Mouse (Mus musculus): ENCODE measurements around the gene Rxrb. TPM values are rescaled to one million over a fixed set of nuclear protein-coding genes. Genes with fewer than 3 reads are reported as not detected.
A peak's percentile ranks its signal among the peaks of the same experiment; 100 is the strongest.

Gene Rxrb
- polyA plus RNA-seq, 1 experiment = 45.8 TPM

DNA sequence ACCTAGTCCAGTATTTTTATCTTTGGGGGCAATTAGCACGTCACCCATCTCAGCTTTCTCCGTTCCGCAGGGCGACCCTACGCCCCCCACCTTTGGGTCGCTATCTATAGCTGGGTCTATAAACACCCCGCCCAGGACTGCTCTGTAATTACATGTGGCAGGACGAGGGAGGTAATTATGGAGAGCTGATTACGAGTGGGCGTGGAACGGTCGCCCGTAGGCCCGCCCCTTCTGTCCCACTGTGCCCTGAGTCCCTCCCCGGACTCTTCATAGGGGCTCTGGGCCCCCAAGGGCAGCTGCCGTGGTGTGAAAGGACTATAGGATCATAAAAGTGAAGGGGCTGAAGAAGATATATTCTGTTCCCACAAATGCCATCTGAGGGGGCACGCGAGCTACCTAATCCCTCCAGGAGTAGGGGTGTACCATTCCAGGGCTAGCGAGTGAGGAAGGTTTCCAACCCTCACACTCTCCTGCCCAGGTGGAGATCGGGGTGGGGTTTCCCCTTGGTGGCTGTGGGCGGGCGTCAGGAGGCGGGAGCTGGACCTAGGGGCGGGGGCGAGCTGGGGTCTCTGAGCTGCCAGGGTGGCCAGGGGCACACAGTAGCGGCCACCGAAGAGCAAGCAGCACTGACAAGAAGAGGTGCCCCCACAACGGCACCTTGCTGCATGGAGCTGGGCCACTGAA lies 7.4 kb downstream of the Rxrb start, which contains the start of gene Col11a2:
Gene Col11a2 (plus strand): TSS at position 560 of the 684 bp plus-strand sequence.
- Histone ChIP-seq H3ac (ENCODE audit: control insufficient read depth, insufficient read length) (no peak within 1 kb of the TSS), H3K4me3 (no peak within 1 kb of the TSS), H3K4me2 (ENCODE audit: low read depth) (peak within 1 kb of the TSS; percentile 59), H3K36me3 (ENCODE audit: control insufficient read depth, insufficient read depth) (peaks cover 5% of the 10 kb centered on the region), H3K79me2 (ENCODE audit: control insufficient read depth, insufficient read depth) (no peaks in the 10 kb centered on the region), H3K27me3 (ENCODE audit: control insufficient read depth, insufficient read depth, insufficient read length) (no peaks in the 10 kb centered on the region)
- TF ChIP-seq USF1 (IDR thresholded peaks at IDR 0.05; ENCODE audit: low read depth) = no peak
- peak; percentile 79 for TF ChIP-seq POLR2AphosphoS2 (IDR thresholded peaks at IDR 0.05; ENCODE audit: insufficient read length, low read depth)

- no peaks in the 10 kb centered on the region for H3K27me3 ChIP-seq (ENCODE audit: control insufficient read depth, insufficient read depth, insufficient read length)
- no peak overlapping the region for H3K4me3 ChIP-seq
- TF ChIP-seq MYOD1 (IDR thresholded peaks at IDR 0.05; ENCODE audit: control insufficient read depth in 1 of 3, insufficient read length in 2 of 3, low read depth in 2 of 3) (peak in 2 of 3 experiments; percentile 29 to 43), POLR2AphosphoS2 (IDR thresholded peaks at IDR 0.05; ENCODE audit: insufficient read length, low read depth) (peak; percentile 45), USF1 (IDR thresholded peaks at IDR 0.05; ENCODE audit: low read depth) (no peak), MYOG (IDR thresholded peaks at IDR 0.05; ENCODE audit: control insufficient read depth in 1 of 3, insufficient read depth in 1 of 3, insufficient read length in 2 of 3, low read depth in 2 of 3) (peak in 1 of 3 experiments; percentile 49)
- H3K79me2 ChIP-seq (ENCODE audit: control insufficient read depth, insufficient read depth) = no peaks in the 10 kb centered on the region
- H3ac ChIP-seq (ENCODE audit: control insufficient read depth, insufficient read length) = no peak overlapping the region
- peaks cover 5% of the 10 kb centered on the region for H3K36me3 ChIP-seq (ENCODE audit: control insufficient read depth, insufficient read depth)
- peak overlapping the region; percentile 59 for H3K4me2 ChIP-seq (ENCODE audit: low read depth)
These were observed 8.2 kb downstream of the Rxrb start for GRCm38 (mm10) chr17:34039562-34040450.

GRCm38 (mm10) chr17:34045941-34046340 lies 14.3 kb downstream of the Rxrb start:
- Histone ChIP-seq H3ac (ENCODE audit: control insufficient read depth, insufficient read length) (no peak overlapping the region), H3K36me3 (ENCODE audit: control insufficient read depth, insufficient read depth) (no peaks in the 10 kb centered on the region), H3K79me2 (ENCODE audit: control insufficient read depth, insufficient read depth) (no peaks in the 10 kb centered on the region), H3K4me2 (ENCODE audit: low read depth) (no peak overlapping the region), H3K4me3 (no peak overlapping the region), H3K27me3 (ENCODE audit: control insufficient read depth, insufficient read depth, insufficient read length) (no peaks in the 10 kb centered on the region)
- TF ChIP-seq POLR2AphosphoS2 (IDR thresholded peaks at IDR 0.05; ENCODE audit: insufficient read length, low read depth) (no peak), CEBPB (IDR thresholded peaks at IDR 0.05; ENCODE audit: insufficient read depth, poor library complexity, severe bottlenecking) (no peak), REST (IDR thresholded peaks at IDR 0.05; ENCODE audit: insufficient read depth, insufficient read length) (no peak), USF1 (IDR thresholded peaks at IDR 0.05; ENCODE audit: low read depth) (no peak), TCF3 (IDR thresholded peaks at IDR 0.05; ENCODE audit: insufficient read length, low read depth) (no peak), E2F4 (IDR thresholded peaks at IDR 0.05; ENCODE audit: insufficient read depth) (no peak), SRF (IDR thresholded peaks at IDR 0.05; ENCODE audit: control insufficient read depth, insufficient read length, low read depth) (no peak), MYOD1 (IDR thresholded peaks at IDR 0.05; ENCODE audit: control insufficient read depth in 1 of 3, insufficient read length in 2 of 3, low read depth in 2 of 3) (no peak), MYOG (IDR thresholded peaks at IDR 0.05; ENCODE audit: control insufficient read depth in 1 of 3, insufficient read depth in 1 of 3, insufficient read length in 2 of 3, low read depth in 2 of 3) (no peak), MAX (IDR thresholded peaks at IDR 0.05; ENCODE audit: low read depth) (no peak), POLR2A (IDR thresholded peaks at IDR 0.05; ENCODE audit: insufficient read length, low read depth) (no peak), TCF12 (IDR thresholded peaks at IDR 0.05; ENCODE audit: insufficient read depth, poor library complexity, severe bottlenecking) (no peak)

GRCm38 (mm10) chr17:34047404-34048050 lies 15.9 kb downstream of the Rxrb start:
- no peak overlapping the region for H3K4me3 ChIP-seq
- no peaks in the 10 kb centered on the region for H3K79me2 ChIP-seq (ENCODE audit: control insufficient read depth, insufficient read depth)
- H3ac ChIP-seq (ENCODE audit: control insufficient read depth, insufficient read length) = no peak overlapping the region
- no peak overlapping the region for H3K4me2 ChIP-seq (ENCODE audit: low read depth)
- no peaks in the 10 kb centered on the region for H3K27me3 ChIP-seq (ENCODE audit: control insufficient read depth, insufficient read depth, insufficient read length)
- TF ChIP-seq E2F4 (IDR thresholded peaks at IDR 0.05; ENCODE audit: insufficient read depth) (no peak), POLR2A (IDR thresholded peaks at IDR 0.05; ENCODE audit: insufficient read length, low read depth) (no peak)
- no peaks in the 10 kb centered on the region for H3K36me3 ChIP-seq (ENCODE audit: control insufficient read depth, insufficient read depth)

DNA sequence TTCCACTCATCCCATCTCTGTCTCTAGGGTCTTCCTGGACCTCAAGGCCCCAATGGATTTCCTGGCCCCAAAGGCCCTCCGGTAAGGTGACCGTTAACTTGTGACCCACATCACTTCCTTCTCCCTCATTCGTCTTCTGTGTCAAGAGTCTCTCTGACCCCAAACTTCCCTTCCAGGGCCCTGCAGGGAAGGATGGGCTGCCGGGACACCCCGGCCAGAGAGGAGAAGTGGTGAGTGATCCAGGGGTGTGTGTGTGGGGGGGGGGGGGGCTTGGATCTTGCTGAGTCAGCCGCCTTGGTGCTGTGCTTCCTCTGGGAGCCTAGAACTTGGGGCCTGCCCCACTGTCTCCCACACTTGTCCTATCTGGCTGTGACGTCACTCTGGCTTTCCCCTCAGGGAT lies 25.6 kb downstream of the Rxrb start:
- Histone ChIP-seq H3ac (ENCODE audit: control insufficient read depth, insufficient read length) (no peak overlapping the region), H3K36me3 (ENCODE audit: control insufficient read depth, insufficient read depth) (no peaks in the 10 kb centered on the region), H3K79me2 (ENCODE audit: control insufficient read depth, insufficient read depth) (no peaks in the 10 kb centered on the region), H3K27me3 (ENCODE audit: control insufficient read depth, insufficient read depth, insufficient read length) (no peaks in the 10 kb centered on the region), H3K4me3 (no peak overlapping the region), H3K4me2 (ENCODE audit: low read depth) (no peak overlapping the region)
- TF ChIP-seq POLR2AphosphoS2 (IDR thresholded peaks at IDR 0.05; ENCODE audit: insufficient read length, low read depth) = no peak
- TF ChIP-seq TCF12 (IDR thresholded peaks at IDR 0.05; ENCODE audit: insufficient read depth, poor library complexity, severe bottlenecking) = no peak
- TF ChIP-seq MYOG (IDR thresholded peaks at IDR 0.05; ENCODE audit: control insufficient read depth in 1 of 3, insufficient read depth in 1 of 3, insufficient read length in 2 of 3, low read depth in 2 of 3) = no peak
- TF ChIP-seq CEBPB (IDR thresholded peaks at IDR 0.05; ENCODE audit: insufficient read depth, poor library complexity, severe bottlenecking) = no peak
- TF ChIP-seq SRF (IDR thresholded peaks at IDR 0.05; ENCODE audit: control insufficient read depth, insufficient read length, low read depth) = no peak
- no peak for TF ChIP-seq MAX (IDR thresholded peaks at IDR 0.05; ENCODE audit: low read depth)
